22 mouse cellular contexts compared by ENCODE assay signal in genomic region chr1:179492908-179493307, GRCm38 (mm10). TPM values are rescaled to one million over a fixed set of nuclear protein-coding genes. Genes with fewer than 3 reads are reported as not detected.
DNase-seq lines count a peak whose midpoint lies in the region; ATAC-seq and TF ChIP-seq lines count a peak whose summit lies in the region.
"Had no signal": no experiment of that assay in that cellular context is flagged by ENCODE, and none has a peak within 500 bp of the region (broad histone marks: within the 10 kb centered on the region; RNA-seq: fewer than 3 reads in every experiment).

No protein-coding gene starts in this region.

- peaks cover 25% of the 10 kb centered on the region for H3K4me1 ChIP-seq in G1E (ENCODE audit: insufficient read depth, low read depth, low read length)
- peaks cover 2% of the 10 kb centered on the region; the same call in 1 of the 2 replicates for H3K4me1 ChIP-seq in hindbrain, embryonic 16.5 days (ENCODE audit: control insufficient read depth, insufficient read depth, low read depth, low read length)
- H3K4me1 ChIP-seq: forebrain, embryonic 12.5 days; hindbrain, embryonic 10.5 days had no signal

- peaks cover 18% of the 10 kb centered on the region for H3K36me3 ChIP-seq in G1E (replicated peaks)
- H3K36me3 ChIP-seq in hindbrain, embryonic 16.5 days (ENCODE audit: control insufficient read depth, insufficient read depth, low read length): no peaks in the 10 kb centered on the region
- H3K36me3 ChIP-seq: embryonic facial prominence, embryonic 12.5 days; forebrain, embryonic 12.5 days; heart, embryonic 15.5 days; hindbrain, embryonic 10.5 days had no signal

- TF ChIP-seq CTCF in G1E (IDR thresholded peaks at IDR 0.05; ENCODE audit: low read depth, low read length): no peak

- WGBS in hindbrain, embryonic 16.5 days: 83% methylated on average over 5 of the region's 5 CpGs

- ATAC-seq in G1E (ENCODE audit: extremely low read depth, insufficient number of reproducible peaks, low FRiP score, poor library complexity, severe bottlenecking): peak; percentile 34
- no peak for ATAC-seq in hindbrain, embryonic 16.5 days
- ATAC-seq: forebrain, embryonic 16.5 days had no signal

- peak overlapping the region; percentile 22; the same call in 1 of the 2 replicates for H3K4me3 ChIP-seq in G1E (ENCODE audit: low read depth, low read length)
- no peak overlapping the region for H3K4me3 ChIP-seq in hindbrain, embryonic 16.5 days (ENCODE audit: low read length)
- H3K4me3 ChIP-seq: embryonic facial prominence, embryonic 12.5 days; forebrain, embryonic 12.5 days; heart, adult 2 months; heart, embryonic 15.5 days; hindbrain, embryonic 10.5 days had no signal

- peaks cover 4% of the 10 kb centered on the region for H3K9me3 ChIP-seq in G1E (replicated peaks)
- no peaks in the 10 kb centered on the region for H3K9me3 ChIP-seq in hindbrain, embryonic 16.5 days (ENCODE audit: control insufficient read depth, low read length)
- H3K9me3 ChIP-seq: embryonic facial prominence, embryonic 12.5 days; forebrain, embryonic 12.5 days; heart, embryonic 15.5 days; hindbrain, embryonic 10.5 days had no signal

- H3K4me2 ChIP-seq in hindbrain, embryonic 16.5 days (ENCODE audit: low read length): no peak overlapping the region
- H3K4me2 ChIP-seq: embryonic facial prominence, embryonic 12.5 days; forebrain, embryonic 12.5 days; heart, embryonic 11.5 days; heart, embryonic 15.5 days; hindbrain, embryonic 14.5 days had no signal

- H3K9ac ChIP-seq in hindbrain, embryonic 16.5 days (ENCODE audit: low read depth, low read length): no peak overlapping the region
- H3K9ac ChIP-seq: embryonic facial prominence, embryonic 12.5 days; forebrain, embryonic 12.5 days; heart, embryonic 15.5 days; hindbrain, embryonic 14.5 days had no signal

- H3K27ac ChIP-seq in hindbrain, embryonic 16.5 days (ENCODE audit: low read depth, low read length): no peak overlapping the region
- H3K27ac ChIP-seq: embryonic facial prominence, embryonic 12.5 days; forebrain, embryonic 12.5 days; heart, adult 2 months; heart, embryonic 15.5 days; hindbrain, embryonic 10.5 days; hindbrain, embryonic 14.5 days had no signal

- DNase-seq in CD4-positive, CD25-positive, alpha-beta regulatory T cell, adult 2 months (ENCODE audit: low read depth, low spot score): peak; percentile 19
- no peak for DNase-seq in G1E (ENCODE audit: low spot score)
- peak; percentile 39 for DNase-seq in induced T-regulatory cell, adult 2 months (ENCODE audit: low read depth)
- DNase-seq in lung, postnatal 36 days: no peak
- DNase-seq in neural tube, embryonic 10.5 days (ENCODE audit: extremely low spot score, low spot score): no peak
- DNase-seq: adrenal gland, postnatal 10 days; B cell, adult 2 months; cerebellum, adult 11 months; cerebellum, adult 9-10 months; cerebellum, postnatal 25 days; gastrocnemius, postnatal 10 days; heart, adult 2 months; kidney, adult 18-20 months had no signal

- no peaks in the 10 kb centered on the region for H3K27me3 ChIP-seq in G1E (ENCODE audit: insufficient read depth, low read length)
- no peaks in the 10 kb centered on the region for H3K27me3 ChIP-seq in hindbrain, embryonic 16.5 days (replicated peaks; ENCODE audit: control insufficient read depth, insufficient read depth, low read length)
- H3K27me3 ChIP-seq: CH12.LX; embryonic facial prominence, embryonic 12.5 days; forebrain, embryonic 12.5 days; heart, embryonic 15.5 days had no signal

RNA-seq across cellular contexts. Expression of gene Smyd3, which starts 24.9 kb away (rescaled TPM):
- total RNA-seq in G1E (2014; fragmentation: Nextera tagmentation) (15.8 and 17.1 TPM in 2 replicates), G1E (2017) (18.2 and 19.4 TPM in 2 replicates)
- 3.2 and 3.5 TPM in 2 replicates for polyA plus RNA-seq in G1E (2012)
- polyA plus RNA-seq in hindbrain, embryonic 16.5 days (2015; fragmentation: Nextera tagmentation; extraction: Ambion mirVana): 28.3 and 28.5 TPM in 2 replicates

RNA-seq across cellular contexts. Expression of gene Tfb2m, which starts 53.2 kb away (rescaled TPM):
- total RNA-seq in G1E (2014; fragmentation: Nextera tagmentation) (29.4 and 39.8 TPM in 2 replicates), G1E (2017) (40.5 and 51.9 TPM in 2 replicates)
- polyA plus RNA-seq in G1E (2012): 9.0 and 9.7 TPM in 2 replicates
- 28.2 and 31.5 TPM in 2 replicates for polyA plus RNA-seq in hindbrain, embryonic 16.5 days (2015; fragmentation: Nextera tagmentation; extraction: Ambion mirVana)

RNA-seq across cellular contexts. Expression of gene Cnst, which starts 53.3 kb away (rescaled TPM):
- total RNA-seq in G1E (2014; fragmentation: Nextera tagmentation): 27.1 TPM in 2 replicates
- 31.6 and 32.9 TPM in 2 replicates for total RNA-seq in G1E (2017)
- polyA plus RNA-seq in G1E (2012): 14.4 and 14.6 TPM in 2 replicates
- 25.1 and 30.0 TPM in 2 replicates for polyA plus RNA-seq in hindbrain, embryonic 16.5 days (2015; fragmentation: Nextera tagmentation; extraction: Ambion mirVana)

Comparison
In these comparisons a context has a peak if more than half of its experiments do, and no peak if none do; other contexts are left out.
1. DNase-seq: peak in CD4-positive, CD25-positive, alpha-beta regulatory T cell, adult 2 months (single experiment) and induced T-regulatory cell, adult 2 months (single experiment); none in G1E (single experiment), lung, postnatal 36 days (single experiment) and neural tube, embryonic 10.5 days (single experiment).